Mouse (Mus musculus) bone marrow macrophage, adult 2 months (primary cell): ENCODE measurements around the gene Col3a1.

Experiments
- CTCF ChIP-seq: IDR thresholded peaks from 2 replicates; pipeline ENCODE4 v1.5.1; 2012; ENCODE audit warnings: low read depth, mild to moderate bottlenecking, low read length, moderate library complexity
- POLR2A ChIP-seq: IDR thresholded peaks from 2 replicates; pipeline ENCODE4 v1.6.1; 2012; ENCODE audit warnings: mild to moderate bottlenecking, low read depth, low read length, borderline replicate concordance

DNA sequence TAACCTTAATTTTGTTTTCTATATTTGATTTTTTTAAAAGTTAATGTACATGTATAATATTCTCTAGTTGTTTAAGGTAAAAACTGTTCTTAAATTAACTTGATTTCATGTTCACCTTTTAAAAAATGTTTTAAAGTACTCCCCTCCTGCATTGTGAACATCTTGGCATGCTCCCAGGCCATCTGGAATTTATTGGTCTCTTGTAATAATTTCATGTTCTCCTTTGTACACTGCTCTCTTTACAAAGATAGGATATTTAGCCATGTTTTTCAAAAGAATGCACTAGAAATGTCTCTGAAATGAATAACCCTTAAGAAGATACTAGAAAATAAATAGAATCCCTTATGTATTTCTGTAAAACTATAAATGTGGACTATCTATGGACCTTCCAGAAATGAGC lies 624 bp downstream of the Col3a1 start:
- TF ChIP-seq POLR2A (no peak), CTCF (no peak)
